Comparison of ENCODE assay signal across 14 mouse cellular contexts in genomic region chr10:115170496-115171350, GRCm38 (mm10). TPM values are rescaled to one million over a fixed set of nuclear protein-coding genes. Genes with fewer than 3 reads are reported as not detected.
A peak's percentile ranks its signal among the peaks of the same experiment; 100 is the strongest.
DNase-seq lines count a peak whose midpoint lies in the region; ATAC-seq and TF ChIP-seq lines count a peak whose summit lies in the region.
"Had no signal": no experiment of that assay in that cellular context is flagged by ENCODE, and none has a peak within 500 bp of the region (broad histone marks: within the 10 kb centered on the region; RNA-seq: fewer than 3 reads in every experiment).

No protein-coding gene starts in this region.

- ATAC-seq in hindbrain, embryonic 16.5 days, result 0 out of 2 replicates have a peak, but pooled peaks have one; percentile 18
- ATAC-seq in hindbrain, embryonic 12.5 days (ENCODE audit: low FRiP score), result no peak
- 0 out of 2 replicates have a peak, but pooled peaks have one; percentile 24 for ATAC-seq in neural tube, embryonic 14.5 days (ENCODE audit: low read depth)
- ATAC-seq in neural tube, embryonic 15.5 days (ENCODE audit: low FRiP score), result no peak
- no peak; the same call in 1 of the 2 replicates for ATAC-seq in forebrain, postnatal 0 days
- ATAC-seq: CD4-positive, CD25-positive, alpha-beta regulatory T cell, adult 4 months had no signal

- no peak for TF ChIP-seq CTCF in forebrain, postnatal 0 days (IDR thresholded peaks at IDR 0.05; ENCODE audit: low read depth)

- 77% methylated on average over 7 of the region's 7 CpGs for WGBS in hindbrain, embryonic 16.5 days
- WGBS in hindbrain, embryonic 12.5 days, result 86% methylated on average over 7 of the region's 7 CpGs
- WGBS in neural tube, embryonic 14.5 days, result 87% methylated on average over 7 of the region's 7 CpGs
- WGBS in neural tube, embryonic 15.5 days, result 80% methylated on average over 7 of the region's 7 CpGs
- 62% methylated on average over 7 of the region's 7 CpGs for WGBS in forebrain, postnatal 0 days

- H3K9ac ChIP-seq in hindbrain, embryonic 16.5 days (ENCODE audit: low read depth, low read length), result no peak overlapping the region
- H3K9ac ChIP-seq in hindbrain, embryonic 12.5 days, result no peak overlapping the region
- no peak overlapping the region for H3K9ac ChIP-seq in neural tube, embryonic 14.5 days (replicated peaks; ENCODE audit: low read depth, low read length)
- no peak overlapping the region for H3K9ac ChIP-seq in neural tube, embryonic 15.5 days (replicated peaks)
- H3K9ac ChIP-seq in forebrain, postnatal 0 days, result no peak overlapping the region
- H3K9ac ChIP-seq: intestine, embryonic 15.5 days; limb, embryonic 15.5 days had no signal

- no peaks in the 10 kb centered on the region for H3K9me3 ChIP-seq in hindbrain, embryonic 16.5 days (ENCODE audit: control insufficient read depth, low read length)
- no peaks in the 10 kb centered on the region for H3K9me3 ChIP-seq in hindbrain, embryonic 12.5 days (replicated peaks)
- no peaks in the 10 kb centered on the region for H3K9me3 ChIP-seq in neural tube, embryonic 14.5 days (ENCODE audit: control insufficient read depth, low read length)
- no peaks in the 10 kb centered on the region for H3K9me3 ChIP-seq in neural tube, embryonic 15.5 days (replicated peaks)
- H3K9me3 ChIP-seq in forebrain, postnatal 0 days (ENCODE audit: low read length), result no peaks in the 10 kb centered on the region
- H3K9me3 ChIP-seq: intestine, embryonic 15.5 days; limb, embryonic 15.5 days had no signal

- H3K36me3 ChIP-seq in hindbrain, embryonic 16.5 days (ENCODE audit: control insufficient read depth, insufficient read depth, low read length), result no peaks in the 10 kb centered on the region
- no peaks in the 10 kb centered on the region for H3K36me3 ChIP-seq in hindbrain, embryonic 12.5 days
- no peaks in the 10 kb centered on the region for H3K36me3 ChIP-seq in neural tube, embryonic 14.5 days (ENCODE audit: control insufficient read depth, insufficient read depth, low read length)
- no peaks in the 10 kb centered on the region for H3K36me3 ChIP-seq in neural tube, embryonic 15.5 days
- no peaks in the 10 kb centered on the region for H3K36me3 ChIP-seq in forebrain, postnatal 0 days (ENCODE audit: insufficient read depth)
- H3K36me3 ChIP-seq: intestine, embryonic 15.5 days; limb, embryonic 15.5 days had no signal

- intact Hi-C loops in heart, postnatal 25 days (cut with DNase I), result no loop called here

- no peak overlapping the region for H3K4me3 ChIP-seq in hindbrain, embryonic 16.5 days (ENCODE audit: low read length)
- H3K4me3 ChIP-seq in hindbrain, embryonic 12.5 days, result no peak overlapping the region
- no peak overlapping the region for H3K4me3 ChIP-seq in neural tube, embryonic 14.5 days (ENCODE audit: low read depth, low read length)
- no peak overlapping the region for H3K4me3 ChIP-seq in neural tube, embryonic 15.5 days (replicated peaks)
- no peak overlapping the region for H3K4me3 ChIP-seq in forebrain, postnatal 0 days (ENCODE audit: low read depth, low read length)
- H3K4me3 ChIP-seq: intestine, embryonic 15.5 days; limb, embryonic 15.5 days had no signal

- H3K27ac ChIP-seq in hindbrain, embryonic 16.5 days (ENCODE audit: low read depth, low read length), result no peak overlapping the region
- no peak overlapping the region for H3K27ac ChIP-seq in hindbrain, embryonic 12.5 days
- no peak overlapping the region for H3K27ac ChIP-seq in neural tube, embryonic 14.5 days (ENCODE audit: low read depth, low read length)
- no peak overlapping the region for H3K27ac ChIP-seq in neural tube, embryonic 15.5 days (replicated peaks)
- H3K27ac ChIP-seq in forebrain, postnatal 0 days (ENCODE audit: low read depth, low read length), result no peak overlapping the region
- H3K27ac ChIP-seq: intestine, embryonic 15.5 days; kidney, postnatal 0 days; limb, embryonic 15.5 days had no signal

- DNase-seq in forebrain, postnatal 0 days, result peak; percentile 46
- DNase-seq in ovary, postnatal 10 days (ENCODE audit: low spot score), result no peak
- DNase-seq in cerebellum, adult 8-10 months, result no peak
- DNase-seq in heart, postnatal 25 days (ENCODE audit: low spot score), result no peak
- DNase-seq: gastrocnemius, postnatal 14 days had no signal

- H3K4me1 ChIP-seq in hindbrain, embryonic 16.5 days (ENCODE audit: control insufficient read depth, insufficient read depth, low read depth, low read length), result peaks cover 5% of the 10 kb centered on the region
- peaks cover 8% of the 10 kb centered on the region; the same call in 1 of the 2 replicates for H3K4me1 ChIP-seq in hindbrain, embryonic 12.5 days
- peaks cover 4% of the 10 kb centered on the region; the same call in 1 of the 2 replicates for H3K4me1 ChIP-seq in neural tube, embryonic 14.5 days (ENCODE audit: control insufficient read depth, insufficient read depth, low read length)
- H3K4me1 ChIP-seq in neural tube, embryonic 15.5 days, result peaks cover 17% of the 10 kb centered on the region; the same call in 1 of the 2 replicates
- H3K4me1 ChIP-seq in forebrain, postnatal 0 days (ENCODE audit: insufficient read depth), result peaks cover 12% of the 10 kb centered on the region; the same call in 1 of the 2 replicates
- H3K4me1 ChIP-seq: intestine, embryonic 15.5 days had no signal

- H3K4me2 ChIP-seq in hindbrain, embryonic 16.5 days (ENCODE audit: low read length), result no peak overlapping the region
- no peak overlapping the region for H3K4me2 ChIP-seq in hindbrain, embryonic 12.5 days (replicated peaks)
- H3K4me2 ChIP-seq in neural tube, embryonic 14.5 days (ENCODE audit: low read depth, low read length), result no peak overlapping the region
- H3K4me2 ChIP-seq in neural tube, embryonic 15.5 days, result no peak overlapping the region
- H3K4me2 ChIP-seq in forebrain, postnatal 0 days (ENCODE audit: low read depth), result no peak overlapping the region
- H3K4me2 ChIP-seq: intestine, embryonic 15.5 days; limb, embryonic 15.5 days had no signal

- no peaks in the 10 kb centered on the region for H3K27me3 ChIP-seq in hindbrain, embryonic 16.5 days (replicated peaks; ENCODE audit: control insufficient read depth, insufficient read depth, low read length)
- no peaks in the 10 kb centered on the region for H3K27me3 ChIP-seq in hindbrain, embryonic 12.5 days
- H3K27me3 ChIP-seq in neural tube, embryonic 14.5 days (ENCODE audit: control insufficient read depth, insufficient read depth, low read length), result no peaks in the 10 kb centered on the region
- no peaks in the 10 kb centered on the region for H3K27me3 ChIP-seq in neural tube, embryonic 15.5 days (replicated peaks)
- H3K27me3 ChIP-seq in forebrain, postnatal 0 days (ENCODE audit: insufficient read depth, low read length), result no peaks in the 10 kb centered on the region
- H3K27me3 ChIP-seq: intestine, embryonic 15.5 days; limb, embryonic 15.5 days had no signal

RNA-seq across cellular contexts. Expression of gene Tph2, which starts 14.1 kb away (rescaled TPM):
- polyA plus RNA-seq in hindbrain, embryonic 16.5 days (2015; fragmentation: Nextera tagmentation; extraction: Ambion mirVana), result 10.9 and 13.8 TPM in 2 replicates
- polyA plus RNA-seq in hindbrain, embryonic 12.5 days (2016; fragmentation: Nextera tagmentation; extraction: Ambion mirVana), result 2.8 and 3.8 TPM in 2 replicates
- polyA plus RNA-seq in neural tube, embryonic 14.5 days (2014; fragmentation: Nextera tagmentation; extraction: Ambion mirVana), result 0.30 and 0.42 TPM in 2 replicates
- 0.46 and 2.3 TPM in 2 replicates for polyA plus RNA-seq in neural tube, embryonic 15.5 days (2015; fragmentation: Nextera tagmentation; extraction: Ambion mirVana)
- 0.10 and 0.46 TPM in 2 replicates for total RNA-seq in forebrain, postnatal 0 days (2014; rRNA removed)
- polyA plus RNA-seq in forebrain, postnatal 0 days (2015; fragmentation: Nextera tagmentation; extraction: Ambion mirVana), result 0.78 and 1.0 TPM in 2 replicates
- total RNA-seq in heart, postnatal 25 days (2021), result not detected
- total RNA-seq: adrenal gland, adult 18-20 months; gastrocnemius, postnatal 14 days had no signal
- polyA plus RNA-seq: CD4-positive, CD25-positive, alpha-beta regulatory T cell, adult 4 months; intestine, embryonic 15.5 days; kidney, postnatal 0 days had no signal

Comparison
In these comparisons a context has a peak if more than half of its experiments do, and no peak if none do; other contexts are left out.
1. ATAC-seq: peak in hindbrain, embryonic 16.5 days (single experiment) and neural tube, embryonic 14.5 days (single experiment); none in hindbrain, embryonic 12.5 days (single experiment), neural tube, embryonic 15.5 days (single experiment) and forebrain, postnatal 0 days (single experiment).